Mouse (Mus musculus) spleen, postnatal 10 days (tissue): ENCODE results near the gene Cyth1.

Experiments used
- DNase-seq, 2 experiments: peaks; one replicate each; pipeline ENCODE4 v3.0.0; 2021 to 2022; ENCODE audit warnings: low spot score in 2 of 2

The Cyth1 gene

GRCm38 (mm10) chr11:118225056-118225836 lies 23.1 kb downstream of the Cyth1 start:
- no peak for DNase-seq

DNA sequence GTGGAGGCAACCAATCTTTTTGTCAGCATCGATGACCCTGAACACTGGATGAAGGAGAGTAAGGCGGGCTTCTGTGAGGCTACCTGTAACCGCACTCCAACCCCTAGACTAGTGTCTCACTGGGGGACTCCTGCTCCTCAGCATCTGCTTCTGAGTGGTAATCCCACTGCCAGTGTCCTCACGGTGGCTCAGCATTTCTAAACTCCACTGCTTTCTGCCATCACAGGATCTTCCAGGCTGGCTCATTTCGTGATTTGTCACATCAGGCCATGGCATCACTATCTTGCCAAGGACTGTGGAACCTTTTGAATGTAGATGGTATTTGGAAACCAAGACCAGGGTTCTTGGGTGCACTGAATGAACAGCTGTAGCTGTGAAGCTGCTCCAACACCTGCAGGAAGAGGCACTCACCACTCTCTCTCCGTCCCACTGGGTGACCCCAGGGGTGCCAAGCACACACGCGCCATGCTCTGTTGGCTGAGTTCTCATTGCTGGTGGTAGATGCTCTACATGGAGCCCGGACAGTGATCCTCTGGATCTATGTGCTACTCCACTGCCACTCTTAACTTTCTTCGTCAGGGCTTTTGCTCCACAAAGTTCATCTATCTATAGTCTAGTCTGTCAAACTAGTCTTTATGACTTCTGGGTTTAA lies 24.9 kb downstream of the Cyth1 start:
- DNase-seq = peak in 1 of 2 experiments; percentile 36

- DNase-seq = no peak
These were observed 25.5 kb downstream of the Cyth1 start for GRCm38 (mm10) chr11:118222917-118223316.

DNA sequence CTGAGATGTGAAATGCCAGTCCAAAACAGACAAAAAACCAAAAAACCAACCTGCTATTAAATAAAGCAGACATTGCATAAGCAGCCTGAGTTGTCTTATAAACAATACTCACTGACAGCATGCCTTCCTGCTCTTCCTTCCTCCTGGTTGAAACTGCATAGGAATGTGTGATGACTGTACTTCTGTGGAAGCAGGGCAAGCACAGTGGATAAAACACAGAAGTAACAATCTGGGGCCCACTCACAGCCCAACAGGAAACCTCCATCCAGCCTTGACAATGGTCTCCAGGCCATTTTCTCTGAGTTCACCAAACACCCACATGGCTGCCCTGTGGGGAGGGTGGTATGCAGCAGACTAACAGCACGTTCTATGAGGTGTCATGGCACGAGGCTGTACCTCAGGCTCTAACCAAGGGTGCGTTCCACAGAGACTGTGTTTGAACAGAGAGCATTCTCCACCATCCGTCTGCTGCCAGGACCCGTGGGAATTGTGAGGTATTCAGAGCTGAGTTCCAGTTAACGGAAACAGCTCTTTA lies 26.0 kb downstream of the Cyth1 start:
- DNase-seq = no peak

- peak in 1 of 2 experiments; percentile 71 for DNase-seq
These were observed 27.7 kb downstream of the Cyth1 start for GRCm38 (mm10) chr11:118220561-118221262.

GRCm38 (mm10) chr11:118219066-118219465 lies 29.3 kb downstream of the Cyth1 start:
- DNase-seq = no peak

DNA sequence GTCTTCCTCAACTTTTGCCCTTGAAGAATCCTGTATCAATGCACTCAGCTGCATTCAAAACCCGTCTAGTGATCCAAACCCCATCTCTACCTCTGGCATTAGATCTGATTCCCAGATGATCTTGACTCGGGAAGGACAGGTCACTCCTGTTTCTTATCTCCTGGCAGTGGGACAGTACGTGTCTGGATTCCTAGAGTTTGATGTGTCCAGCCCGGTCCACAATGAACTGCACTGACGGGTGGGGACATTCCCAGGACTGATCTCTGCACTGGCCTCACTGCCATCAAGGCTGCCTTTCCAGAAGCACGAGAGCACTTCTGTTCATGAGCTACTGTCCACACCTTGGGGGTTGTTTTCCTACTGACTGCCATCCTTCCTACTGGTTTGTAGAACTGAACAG lies 31.9 kb downstream of the Cyth1 start:
- no peak for DNase-seq

DNA sequence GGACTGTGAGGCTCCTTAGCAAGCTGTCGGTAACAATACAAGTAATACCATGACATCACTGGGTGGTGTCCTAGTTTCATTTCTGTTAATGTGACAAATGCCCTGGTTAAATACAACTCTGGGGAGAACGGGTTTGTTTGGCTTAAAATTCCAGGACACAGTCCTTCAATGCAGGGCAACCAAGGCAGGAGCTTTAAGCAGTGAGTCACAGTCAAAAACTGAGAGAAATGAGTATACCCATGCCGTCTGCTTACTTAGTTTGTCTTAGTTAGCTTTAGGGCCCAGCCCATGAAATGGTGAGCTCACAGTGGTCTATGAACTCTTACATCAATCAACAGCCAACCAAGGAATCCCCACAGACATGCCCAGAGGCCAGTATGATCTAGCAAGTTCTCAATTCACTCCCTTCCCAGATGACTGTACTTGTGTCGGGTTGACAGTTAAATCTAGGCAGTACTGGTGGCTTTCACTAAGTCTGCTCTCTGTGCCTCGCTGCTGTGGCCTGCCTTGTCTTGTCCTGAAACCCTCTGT lies 32.4 kb downstream of the Cyth1 start:
- DNase-seq = no peak

GRCm38 (mm10) chr11:118212636-118213112 lies 35.7 kb downstream of the Cyth1 start:
- DNase-seq = peak in 1 of 2 experiments; percentile 33

DNA sequence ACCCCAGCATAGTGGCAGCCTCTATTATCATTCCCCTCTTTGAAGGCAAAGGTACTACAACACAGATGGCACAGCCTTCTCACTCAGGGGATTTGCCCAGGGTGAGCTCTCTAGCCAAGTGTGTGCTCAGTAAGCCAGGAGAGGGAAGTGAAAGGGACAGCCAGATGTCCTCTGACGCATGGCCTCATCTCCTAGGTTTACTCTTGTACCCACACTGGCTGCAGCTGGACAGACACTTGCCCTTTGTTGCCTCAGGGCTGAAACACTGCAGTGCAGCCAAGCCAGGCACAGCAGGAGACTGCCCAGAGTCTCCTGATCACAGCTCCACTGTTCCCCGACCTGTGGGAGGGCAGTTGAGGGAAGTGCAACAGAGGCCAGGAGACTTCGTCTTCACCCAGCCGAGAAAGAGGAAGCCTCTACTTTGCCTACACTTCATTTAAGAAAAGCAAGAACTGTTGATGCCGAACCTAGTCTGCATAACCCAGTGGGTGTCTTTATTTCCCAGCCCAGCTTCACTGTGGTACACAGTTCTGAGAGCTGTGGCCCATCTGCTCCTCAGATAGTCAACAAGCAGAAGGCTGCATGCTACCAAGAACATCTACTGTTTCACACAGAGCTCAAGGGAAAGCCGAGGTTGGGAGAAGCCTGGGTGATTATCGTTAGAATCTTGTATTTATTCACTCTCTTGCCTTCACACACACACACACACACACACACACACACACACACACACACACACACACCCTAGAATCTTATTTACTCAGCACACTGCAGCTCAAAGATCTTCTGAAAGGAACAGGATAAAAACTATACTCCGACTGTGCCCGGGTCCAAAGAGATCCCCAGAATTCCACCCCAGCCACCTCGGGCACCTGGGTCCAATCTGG lies 36.4 kb downstream of the Cyth1 start:
- peak; percentile 45 to 56 for DNase-seq

DNA sequence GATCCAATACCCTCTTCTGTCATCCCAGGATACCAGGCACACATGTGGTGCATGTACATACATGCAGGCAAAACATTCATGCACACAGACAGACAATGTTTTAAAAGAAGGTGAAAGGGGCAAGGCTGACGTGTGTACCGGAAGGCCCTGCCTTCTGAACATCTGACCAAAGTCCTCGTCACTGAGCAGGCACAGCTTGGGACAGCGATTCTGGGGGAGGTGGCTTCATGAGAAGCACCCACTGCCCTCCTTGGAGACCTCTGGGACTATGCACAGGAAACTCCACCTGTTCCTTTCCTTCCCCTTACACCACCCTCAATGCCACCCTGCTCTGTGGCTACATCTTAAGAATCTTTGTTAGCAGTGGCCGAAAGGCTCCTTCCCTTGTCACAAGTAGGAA lies 37.4 kb downstream of the Cyth1 start:
- DNase-seq = peak in 1 of 2 experiments; percentile 40

DNA sequence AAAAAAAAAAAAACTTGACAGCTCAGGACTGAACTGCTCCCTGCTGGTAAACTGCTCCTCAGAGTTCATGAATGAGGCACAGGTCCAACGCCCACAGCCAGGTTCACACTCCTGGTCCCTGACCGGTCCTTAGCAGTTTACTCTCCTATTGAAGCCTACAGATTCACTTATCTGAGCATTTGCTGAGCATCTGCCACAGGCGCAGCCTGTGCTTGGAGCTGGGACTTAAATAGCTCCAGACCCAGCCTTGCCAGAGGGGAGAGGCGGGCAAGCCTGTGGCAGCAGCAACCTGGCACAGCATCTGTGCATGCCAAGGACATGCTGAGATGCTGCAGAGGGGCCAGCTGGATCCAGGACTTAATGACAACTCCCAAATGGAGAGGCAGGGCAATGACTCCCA lies 38.3 kb downstream of the Cyth1 start:
- DNase-seq = no peak

DNA sequence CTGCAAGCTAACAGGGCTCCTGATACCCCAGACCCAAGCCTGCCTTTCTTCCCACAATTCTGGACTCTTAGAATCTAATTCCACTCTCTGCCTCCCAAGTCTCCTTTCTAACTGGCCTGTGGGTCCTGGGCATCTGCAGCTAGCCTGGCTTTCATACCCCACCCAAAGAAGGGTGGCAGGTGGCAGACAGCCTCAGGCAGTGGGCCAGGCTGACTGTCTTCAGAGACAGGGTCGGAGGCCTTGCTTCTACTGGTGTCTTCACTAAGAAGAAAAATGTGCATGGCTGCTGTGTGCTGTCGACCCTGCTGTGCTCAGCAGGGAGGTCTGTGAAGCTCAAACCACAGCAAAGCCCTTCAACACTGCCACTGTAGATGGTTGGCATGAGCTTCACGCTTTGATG lies 39.0 kb downstream of the Cyth1 start:
- DNase-seq = no peak

GRCm38 (mm10) chr11:118208672-118209272 lies 39.6 kb downstream of the Cyth1 start:
- DNase-seq = no peak

DNA sequence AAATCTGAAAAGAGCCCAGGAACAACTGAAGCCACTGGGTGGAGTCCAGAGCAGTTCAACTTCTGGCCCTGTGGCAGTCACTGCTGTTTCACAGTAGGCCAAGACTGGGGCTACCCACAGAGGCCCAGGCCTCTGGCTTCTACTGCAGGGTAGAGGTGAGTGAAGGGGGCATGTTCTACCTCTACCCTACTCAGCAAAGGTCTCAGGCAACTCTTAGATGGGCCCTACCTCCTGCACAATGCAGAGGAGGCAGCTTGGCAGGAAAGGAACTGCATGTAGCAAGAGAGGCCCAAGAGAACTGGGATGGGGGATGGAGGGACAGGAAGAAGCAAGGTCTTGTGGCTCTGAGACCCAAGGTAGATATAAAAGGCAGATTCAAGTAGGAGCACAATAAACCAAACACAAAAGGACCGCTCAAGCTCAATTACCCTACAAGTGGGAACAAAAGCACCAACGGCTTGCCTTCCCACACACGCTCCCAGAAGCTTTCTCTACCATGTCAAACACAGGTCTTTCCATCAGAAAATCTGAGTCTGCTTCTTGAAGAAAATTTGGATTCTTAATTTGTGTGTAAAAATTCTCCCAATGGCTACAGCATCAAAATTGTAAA lies 40.9 kb downstream of the Cyth1 start:
- DNase-seq = no peak

GRCm38 (mm10) chr11:118206267-118206666 lies 42.1 kb downstream of the Cyth1 start:
- DNase-seq = no peak

- DNase-seq = no peak
These were observed 44.9 kb downstream of the Cyth1 start for GRCm38 (mm10) chr11:118203469-118203868.

- peak in 1 of 2 experiments; percentile 34 for DNase-seq
These were observed 45.8 kb downstream of the Cyth1 start for GRCm38 (mm10) chr11:118202410-118203233.

DNA sequence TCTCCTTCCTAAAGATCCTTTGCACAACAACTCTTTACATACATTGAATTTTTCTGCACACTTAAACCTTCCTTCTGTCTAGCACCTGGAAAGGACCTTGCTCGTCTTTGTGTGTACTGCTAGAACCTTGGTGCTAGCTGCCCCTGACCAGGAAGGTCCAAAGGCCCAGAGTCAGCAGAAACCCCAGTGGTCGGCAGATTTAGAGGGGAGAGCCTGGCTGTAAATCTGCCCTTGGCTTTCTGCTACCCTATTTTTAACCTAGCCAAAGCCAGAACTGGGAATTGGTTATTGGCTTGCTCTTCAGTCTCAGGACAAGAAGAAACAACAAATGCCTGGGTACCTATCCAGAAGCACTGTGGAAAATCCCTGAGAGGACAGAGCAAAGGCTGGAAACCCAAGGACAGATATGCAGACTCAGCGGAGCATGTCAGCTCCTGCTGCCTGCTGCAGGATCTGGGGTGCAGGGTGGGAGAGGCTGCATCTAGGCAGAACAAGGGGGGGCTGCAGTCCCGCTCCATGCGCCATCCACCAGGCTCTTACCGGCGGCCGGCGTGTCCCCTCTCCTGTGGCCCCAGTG lies 46.5 kb downstream of the Cyth1 start:
- DNase-seq = no peak
